Mouse (Mus musculus) stomach, adult 2 months (tissue): ENCODE data around the gene Hist1h1e. TPM values are rescaled to one million over a fixed set of nuclear protein-coding genes. Genes with fewer than 3 reads are reported as not detected.

Source experiments
- polyA plus RNA-seq: library from polyadenylated mRNA; depleted of rRNA; stranded (reverse); fragments of >200 nt; gene quantifications from 2 replicates; pipeline ENCODE4 v1.2.3, GENCODE M21; 2012; rRNA removed

Gene Hist1h1e
- 0.74 and 1.3 TPM in 2 replicates for polyA plus RNA-seq

GRCm38 (mm10) chr13:23622175-23622671 lies at the start of gene Hist1h1e:
TSS of gene Hist1h1e (minus strand) at chr13:23622558.

GRCm38 (mm10) chr13:23620733-23621531 lies 1.4 kb downstream of the Hist1h1e start, which contains the start of gene Hist1h2be:
TSS of gene Hist1h2be (minus strand) at chr13:23621124.

DNA sequence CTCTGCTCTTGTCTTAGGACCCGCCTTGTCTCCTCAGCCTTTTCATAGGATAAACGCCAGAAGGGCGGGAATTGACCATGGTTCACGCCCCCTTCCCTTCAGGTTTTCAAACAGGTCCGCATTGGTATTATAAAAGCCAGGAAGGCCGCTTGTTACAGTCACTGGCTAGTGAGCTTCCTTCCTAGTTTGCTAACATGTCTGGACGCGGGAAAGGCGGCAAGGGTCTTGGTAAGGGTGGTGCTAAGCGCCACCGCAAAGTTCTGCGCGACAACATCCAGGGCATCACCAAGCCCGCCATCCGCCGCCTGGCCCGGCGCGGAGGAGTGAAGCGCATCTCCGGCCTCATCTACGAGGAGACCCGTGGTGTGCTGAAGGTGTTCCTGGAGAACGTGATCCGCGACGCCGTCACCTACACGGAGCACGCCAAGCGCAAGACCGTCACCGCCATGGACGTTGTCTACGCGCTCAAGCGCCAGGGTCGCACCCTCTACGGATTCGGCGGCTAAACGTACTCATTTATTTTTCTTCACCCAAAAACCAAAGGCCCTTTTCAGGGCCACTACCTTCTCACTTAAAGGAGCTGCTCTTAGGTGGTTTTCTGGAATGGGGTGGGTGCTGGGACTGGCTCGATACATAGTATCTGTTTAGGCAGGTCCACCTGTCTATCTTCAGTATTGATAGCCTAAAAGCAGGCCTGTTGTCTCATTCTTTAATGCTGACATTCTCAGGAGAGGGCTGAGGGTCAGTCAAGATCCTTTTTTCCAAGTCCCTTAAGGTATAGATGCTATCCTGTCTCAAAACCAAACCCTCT lies 40.7 kb downstream of the Hist1h1e start, which contains the start of gene Hist1h4d:
Gene Hist1h4d (plus strand): TSS at position 191 of the 811 bp plus-strand sequence.

GRCm38 (mm10) chr13:23575271-23575851 lies 47.0 kb downstream of the Hist1h1e start, which contains the start of gene Hist1h3d:
TSS of gene Hist1h3d (plus strand) at chr13:23575763.

GRCm38 (mm10) chr13:23573898-23574524 lies 48.3 kb downstream of the Hist1h1e start, which contains the start of the genes Hist1h2bf and Hist1h2ad:
TSS of gene Hist1h2bf (minus strand) at chr13:23574196.
TSS of gene Hist1h2ad (plus strand) at chr13:23574381.

GRCm38 (mm10) chr13:23571022-23571503 lies 51.3 kb downstream of the Hist1h1e start, which contains the start of the genes Hist1h2ae and Hist1h2bg:
TSS of gene Hist1h2ae (minus strand) at chr13:23571220.
TSS of gene Hist1h2bg (plus strand) at chr13:23571396.

Other genes with a start within 250 kb of the Hist1h1e start
- 0.47 and 0.56 TPM in 2 replicates for gene Abt1, start 198.7 kb downstream of the Hist1h1e start, polyA plus RNA-seq
- gene Btn1a1, start 156.7 kb downstream of the Hist1h1e start, polyA plus RNA-seq, result 0.02 TPM in 2 replicates
- not detected in 2 replicates for gene Btn2a2, start 133.7 kb downstream of the Hist1h1e start, polyA plus RNA-seq
- 10.2 and 16.4 TPM in 2 replicates for gene Hist1h4h, start 91.5 kb downstream of the Hist1h1e start, polyA plus RNA-seq
- 126 and 148 TPM in 2 replicates for gene Hist1h2af, start 88.7 kb downstream of the Hist1h1e start, polyA plus RNA-seq
- 15.8 and 18.3 TPM in 2 replicates for gene Hist1h3g, start 87.1 kb downstream of the Hist1h1e start, polyA plus RNA-seq
- 0.87 and 1.9 TPM in 2 replicates for gene Hist1h2bh, start 79.2 kb downstream of the Hist1h1e start, polyA plus RNA-seq
- gene Hist1h3f, start 78.5 kb downstream of the Hist1h1e start, polyA plus RNA-seq, result 4.2 and 5.6 TPM in 2 replicates
- gene Hist1h4f, start 70.9 kb downstream of the Hist1h1e start, polyA plus RNA-seq, result 2.2 and 2.4 TPM in 2 replicates
- 0.04 and 0.10 TPM in 2 replicates for gene Hist1h1d, start 69.3 kb downstream of the Hist1h1e start, polyA plus RNA-seq
- 13.8 and 14.4 TPM in 2 replicates for gene Hist1h3e, start 60.2 kb downstream of the Hist1h1e start, polyA plus RNA-seq
- 3.3 and 7.8 TPM in 2 replicates for gene Hist1h2ae, start 51.3 kb downstream of the Hist1h1e start, polyA plus RNA-seq
- 15.0 and 22.9 TPM in 2 replicates for gene Hist1h2bg, start 51.2 kb downstream of the Hist1h1e start, polyA plus RNA-seq
- gene Hist1h2bf, start 48.4 kb downstream of the Hist1h1e start, polyA plus RNA-seq, result 5.2 and 7.1 TPM in 2 replicates
- 2.5 and 3.6 TPM in 2 replicates for gene Hist1h2ad, start 48.2 kb downstream of the Hist1h1e start, polyA plus RNA-seq
- 5.2 and 6.2 TPM in 2 replicates for gene Hist1h3d, start 46.8 kb downstream of the Hist1h1e start, polyA plus RNA-seq
- 3.2 and 3.6 TPM in 2 replicates for gene Hist1h4d, start 41.0 kb downstream of the Hist1h1e start, polyA plus RNA-seq
- gene Hist1h2be, start 1.4 kb downstream of the Hist1h1e start, polyA plus RNA-seq, result 1.1 TPM in 2 replicates
- gene Hist1h2ac, start 61.4 kb upstream of the Hist1h1e start, polyA plus RNA-seq, result 0.47 and 0.76 TPM in 2 replicates
- 117 and 165 TPM in 2 replicates for gene Hist1h2bc, start 61.6 kb upstream of the Hist1h1e start, polyA plus RNA-seq
- gene Hist1h1t, start 73.3 kb upstream of the Hist1h1e start, polyA plus RNA-seq, result not detected in 2 replicates
- gene Hist1h4c, start 75.9 kb upstream of the Hist1h1e start, polyA plus RNA-seq, result 2.2 and 4.1 TPM in 2 replicates
- 3.3 and 4.5 TPM in 2 replicates for gene Hfe, start 88.3 kb upstream of the Hist1h1e start, polyA plus RNA-seq
- gene Hist1h1c, start 116.2 kb upstream of the Hist1h1e start, polyA plus RNA-seq, result 24.5 and 35.7 TPM in 2 replicates
- gene Hist1h3c, start 123.0 kb upstream of the Hist1h1e start, polyA plus RNA-seq, result 7.1 and 11.9 TPM in 2 replicates
- gene Hist1h2bb, start 124.2 kb upstream of the Hist1h1e start, polyA plus RNA-seq, result 3.8 and 4.6 TPM in 2 replicates
- gene Hist1h2ab, start 128.6 kb upstream of the Hist1h1e start, polyA plus RNA-seq, result 5.1 and 8.7 TPM in 2 replicates
- gene Hist1h3b, start 129.7 kb upstream of the Hist1h1e start, polyA plus RNA-seq, result 10.6 and 14.9 TPM in 2 replicates
- gene Hist1h4b, start 134.5 kb upstream of the Hist1h1e start, polyA plus RNA-seq, result 5.1 TPM in 1 of 2 replicates, not detected in the other
- 1.1 and 3.0 TPM in 2 replicates for gene Hist1h4a, start 138.7 kb upstream of the Hist1h1e start, polyA plus RNA-seq
- 10.0 and 13.1 TPM in 2 replicates for gene Hist1h3a, start 139.8 kb upstream of the Hist1h1e start, polyA plus RNA-seq
- 0.09 and 0.20 TPM in 2 replicates for gene Hist1h1a, start 141.1 kb upstream of the Hist1h1e start, polyA plus RNA-seq
- gene Trim38, start 147.4 kb upstream of the Hist1h1e start, polyA plus RNA-seq, result not detected in 2 replicates
- not detected in 2 replicates for gene Slc17a2, start 184.4 kb upstream of the Hist1h1e start, polyA plus RNA-seq
- gene Slc17a3, start 216.9 kb upstream of the Hist1h1e start, polyA plus RNA-seq, result not detected in 2 replicates
- gene Slc17a1, start 245.2 kb upstream of the Hist1h1e start, polyA plus RNA-seq, result 0.04 TPM in 1 of 2 replicates, not detected in the other